Mouse (Mus musculus) layer of hippocampus, postnatal 25 days (tissue): ENCODE measurements around the gene Lyg1. TPM values are rescaled to one million over a fixed set of nuclear protein-coding genes. Genes with fewer than 3 reads are reported as not detected.

Source experiments
- DNase-seq, 2 experiments: peaks; one replicate each; pipeline ENCODE4 v3.0.0; 2022; ENCODE audit warnings: mixed read lengths in 2 of 2, low spot score in 1 of 2; ENCODE audit errors: extremely low spot score in 1 of 2
- total RNA-seq, 2 experiments: library from RNA; stranded (reverse); gene quantifications; 2 replicates each; pipeline ENCODE4 v1.2.3; 2021

The Lyg1 gene
- total RNA-seq, 2 experiments from 2014 or later = not detected

DNA sequence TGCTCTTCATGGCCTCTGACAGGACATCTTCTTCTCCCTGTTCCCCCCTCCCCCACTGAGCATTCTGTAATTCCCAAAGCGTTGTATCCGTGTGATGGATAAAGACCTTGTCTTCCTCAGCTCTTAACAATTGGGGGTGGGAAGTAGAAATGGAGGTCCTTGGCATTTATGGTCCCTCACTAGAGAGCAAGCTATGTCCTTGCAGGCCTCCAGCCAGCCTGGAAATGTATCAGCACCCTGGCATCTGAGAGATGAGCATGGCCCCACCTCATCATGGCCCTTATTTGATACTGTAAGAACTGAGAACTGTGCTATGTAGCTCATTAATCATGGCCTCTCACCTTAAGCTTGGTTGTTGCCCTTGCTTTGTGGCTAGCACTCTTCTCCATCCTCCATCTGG lies 2.3 kb downstream of the Lyg1 start:
- DNase-seq = no peak

DNA sequence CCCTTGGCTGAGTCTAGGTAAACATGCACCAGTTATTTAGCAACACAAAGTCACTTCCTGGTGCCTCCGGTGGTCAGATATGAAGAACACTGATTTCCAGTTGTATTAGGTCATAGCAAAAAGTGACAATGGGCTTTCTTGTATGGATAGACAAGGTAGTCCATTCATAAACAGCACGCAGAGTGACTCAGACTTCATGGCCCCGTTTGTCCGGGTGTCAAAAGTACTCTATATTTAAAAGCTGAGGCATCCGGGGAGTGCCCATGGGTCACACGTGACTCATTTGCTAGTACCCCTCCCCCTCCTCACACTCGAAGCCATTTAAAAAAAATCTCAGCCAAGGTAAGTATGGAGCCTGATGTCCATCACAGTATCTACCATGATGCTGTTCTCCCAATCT lies 2.8 kb downstream of the Lyg1 start:
- DNase-seq = no peak

DNA sequence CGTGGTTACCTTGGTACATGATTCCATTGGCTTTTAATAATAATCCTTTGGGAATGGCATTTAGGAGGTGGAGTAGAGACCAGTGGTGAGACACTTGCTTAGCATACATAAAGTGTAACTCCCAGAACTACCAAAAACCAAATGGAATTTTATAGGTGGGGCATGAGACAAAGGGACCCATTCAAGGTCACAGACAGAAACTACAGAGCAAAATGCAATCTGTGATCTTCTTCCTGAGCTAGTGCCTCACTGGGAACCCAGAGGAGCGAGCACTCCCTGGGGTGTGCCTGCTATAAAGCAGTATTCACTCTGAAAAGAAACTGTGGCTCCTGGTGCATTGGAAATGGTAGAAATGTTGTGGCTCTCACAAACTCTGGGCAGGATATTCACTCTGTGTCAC lies 8.7 kb downstream of the Lyg1 start:
- DNase-seq = no peak

DNA sequence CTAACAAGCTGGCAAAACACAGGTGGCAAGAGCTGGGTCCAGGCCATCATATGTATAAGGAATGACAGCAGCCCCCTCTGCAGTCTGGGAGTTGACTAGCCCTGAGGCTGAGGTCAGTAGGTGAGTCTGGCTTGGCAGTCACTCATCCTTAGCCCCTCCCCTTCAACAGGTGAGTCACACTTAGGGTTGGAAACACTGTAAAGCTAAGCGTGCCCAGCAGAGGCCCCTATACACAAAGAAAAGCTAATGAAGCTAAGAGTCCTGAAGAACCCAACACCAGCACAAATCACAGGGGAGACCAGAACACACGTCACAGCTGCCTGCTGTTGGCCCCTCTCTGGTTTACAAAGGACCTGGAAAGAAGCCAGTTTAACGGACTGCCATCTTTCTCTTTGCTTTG lies 25.8 kb downstream of the Lyg1 start:
- DNase-seq = no peak

DNA sequence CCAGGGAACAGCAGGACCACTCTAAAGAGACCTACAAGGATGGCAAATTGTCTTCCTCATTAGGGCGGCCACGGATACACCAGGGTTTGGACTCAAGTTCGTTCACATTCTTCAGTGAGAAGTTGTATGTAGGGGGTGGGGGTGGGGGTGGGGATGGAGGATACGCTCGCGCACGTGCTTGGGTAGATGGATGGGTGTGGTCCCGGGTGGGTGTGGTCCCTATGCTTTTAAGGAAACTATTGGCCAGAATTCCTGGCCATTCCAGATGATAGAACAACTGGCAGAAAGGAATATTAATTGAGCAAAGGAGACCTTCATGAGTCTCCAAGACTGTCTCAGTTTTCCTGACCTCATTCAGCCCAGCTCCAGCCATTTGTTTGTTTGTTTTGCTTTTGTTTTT lies 31.6 kb downstream of the Lyg1 start:
- DNase-seq = no peak

DNA sequence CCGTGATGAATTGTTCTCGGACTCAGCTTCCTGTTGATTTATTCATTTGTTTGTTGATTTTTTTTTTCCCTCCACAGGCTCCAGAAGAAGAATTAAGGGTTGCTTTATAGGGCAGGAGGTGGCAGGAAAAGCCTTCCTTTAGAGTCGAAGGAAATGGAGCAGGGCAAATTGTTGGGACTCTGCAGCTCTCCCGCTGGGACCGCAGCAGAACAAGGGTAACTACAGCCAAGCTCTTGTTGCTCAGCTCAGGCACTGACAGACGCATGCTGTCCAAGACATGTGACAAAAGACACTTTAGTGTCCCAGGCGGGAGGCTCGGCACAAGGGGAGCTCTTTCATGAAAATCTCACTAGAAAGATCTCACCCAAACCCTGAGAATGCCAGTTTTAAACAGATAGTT lies 35.0 kb downstream of the Lyg1 start:
- no peak for DNase-seq

DNA sequence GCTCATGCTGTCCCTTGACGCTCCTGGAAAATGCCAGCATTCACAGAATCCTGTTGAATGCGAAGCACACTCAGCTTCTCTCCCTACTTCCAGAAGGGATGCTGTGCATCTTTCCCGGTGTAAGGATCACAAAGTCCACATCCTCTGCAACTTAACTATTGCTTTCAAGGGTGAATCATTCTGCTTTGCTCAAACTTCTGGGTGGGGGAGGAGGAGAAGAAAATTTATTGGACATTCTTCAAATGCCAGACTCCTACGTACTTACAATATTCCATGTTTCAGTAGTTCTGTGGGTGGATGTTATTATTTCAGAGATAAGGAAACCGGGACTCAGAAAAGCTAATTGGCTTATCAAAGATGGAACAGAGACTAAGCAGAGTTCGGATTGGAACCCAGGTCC lies 39.5 kb downstream of the Lyg1 start:
- no peak for DNase-seq

DNA sequence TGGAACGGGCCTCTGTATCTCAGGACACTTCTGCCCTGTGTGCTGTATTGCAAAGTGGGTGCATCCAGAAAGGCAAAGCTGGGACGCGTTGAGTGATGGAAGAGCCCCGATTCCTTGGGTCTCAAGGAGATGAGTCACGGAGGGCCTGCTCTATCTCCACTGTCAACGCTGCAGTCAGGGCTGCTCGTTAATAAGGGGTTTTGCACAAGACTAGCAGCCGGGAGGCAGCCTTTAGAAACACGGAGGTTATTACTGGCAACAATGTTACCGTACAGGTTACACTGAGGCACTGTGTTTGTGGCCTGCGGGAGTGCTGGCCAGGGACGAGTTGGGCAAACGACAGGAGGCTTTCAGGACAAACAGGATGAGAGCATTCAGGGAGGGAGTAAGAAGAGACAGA lies 39.9 kb downstream of the Lyg1 start:
- DNase-seq = no peak

DNA sequence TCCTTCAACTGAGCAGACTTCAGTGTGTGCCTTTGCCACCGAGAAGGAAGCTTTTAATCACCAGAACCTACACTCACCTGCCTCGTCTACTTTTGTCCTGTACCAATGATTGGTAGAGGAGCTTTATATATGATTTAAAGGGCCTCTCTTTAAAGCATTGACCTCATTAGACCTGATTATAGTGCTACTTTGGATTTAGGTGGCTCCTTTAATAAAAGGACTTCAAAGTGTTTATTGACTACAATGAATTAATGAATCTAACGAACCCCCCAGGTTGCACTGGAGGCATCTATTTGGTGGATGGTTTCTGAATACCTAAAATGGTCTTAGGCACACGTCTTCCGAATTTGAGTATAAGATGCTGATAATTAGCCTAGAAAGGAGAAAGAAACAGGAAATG lies 41.2 kb downstream of the Lyg1 start, which contains the start of gene Lyg2:
TSS of gene Lyg2 (minus strand) at position 101 of the 400 bp plus-strand sequence.
- DNase-seq = no peak

DNA sequence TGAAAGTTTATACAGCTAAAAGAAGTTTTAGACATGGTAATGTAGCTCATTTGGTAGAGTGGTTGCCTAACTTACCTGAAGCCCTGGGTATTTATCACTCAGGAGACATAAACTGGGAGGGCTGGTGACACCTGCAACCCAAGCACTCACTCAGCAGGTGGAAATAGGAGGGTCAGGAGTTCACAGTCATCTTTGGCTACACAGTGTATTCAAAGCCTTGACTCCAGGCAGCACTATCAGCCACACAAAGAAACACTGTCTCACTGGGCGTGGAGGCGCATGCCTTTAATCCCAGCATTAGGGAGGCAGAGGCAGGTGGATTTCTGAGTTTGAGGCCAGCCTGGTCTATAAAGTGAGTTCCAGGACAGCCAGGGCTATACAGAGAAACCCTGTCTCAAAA lies 44.8 kb downstream of the Lyg1 start:
- no peak for DNase-seq

DNA sequence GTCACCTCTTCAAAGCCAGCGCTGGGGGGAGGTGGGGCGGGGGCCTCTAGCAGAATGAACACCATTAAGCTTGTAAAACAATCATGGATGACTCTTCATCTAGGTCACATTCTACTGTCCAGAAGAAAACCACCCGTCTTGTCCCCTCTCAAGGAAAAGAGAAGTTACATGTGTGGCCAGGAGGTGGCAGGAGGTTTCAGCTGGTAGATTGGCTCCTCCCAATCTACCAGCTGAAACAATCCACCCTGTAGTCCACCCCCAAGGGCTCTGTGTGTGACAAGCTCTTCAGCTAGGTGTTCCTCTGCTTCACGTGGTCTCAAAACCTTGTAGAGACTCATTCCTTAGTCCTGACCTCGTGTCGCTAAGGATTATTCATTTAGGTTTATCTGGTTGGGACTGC lies 54.4 kb downstream of the Lyg1 start:
- DNase-seq = peak in 1 of 2 experiments; percentile 12

DNA sequence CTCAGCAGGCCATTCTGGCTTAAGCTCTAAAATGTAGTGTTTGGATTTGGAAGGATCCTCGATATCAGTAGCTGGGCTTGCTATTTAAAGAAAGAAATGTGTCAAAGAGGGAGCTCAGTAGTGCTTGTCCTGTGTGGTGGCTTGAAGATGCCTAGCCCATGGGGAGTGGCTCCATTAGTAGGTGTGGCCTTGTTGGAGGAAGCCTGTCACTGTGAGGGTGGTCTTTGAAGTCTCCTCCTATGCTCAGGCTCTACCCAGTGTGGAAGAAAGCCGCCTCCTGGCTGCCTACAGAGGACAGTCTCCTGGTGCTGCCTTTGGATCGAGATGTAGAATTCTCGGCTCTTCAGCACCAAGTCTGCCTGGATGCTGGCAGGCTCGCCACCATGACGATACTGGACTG lies 57.3 kb downstream of the Lyg1 start:
- DNase-seq = no peak

DNA sequence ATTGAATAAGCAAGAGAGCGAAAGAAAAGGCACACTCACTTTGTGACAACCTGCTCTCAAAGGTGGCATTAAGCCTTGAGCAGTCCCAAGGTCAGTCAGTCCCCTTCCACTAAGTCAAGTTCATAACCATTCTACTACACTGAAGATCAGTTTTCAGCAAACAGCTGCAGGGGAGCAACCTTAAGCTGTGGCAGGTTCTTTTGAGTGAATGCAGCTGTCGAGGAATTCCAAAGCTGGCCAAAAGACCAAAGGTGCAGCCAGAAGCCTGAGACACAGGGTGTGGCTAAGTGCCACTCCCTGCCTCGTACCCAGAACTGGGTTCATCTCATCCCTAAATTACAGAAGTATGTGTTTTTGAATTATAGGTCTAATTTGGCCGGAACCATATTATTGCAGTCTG lies 57.7 kb downstream of the Lyg1 start:
- DNase-seq = no peak

Other genes starting within 250 kb of the Lyg1 start
- 100 to 1,000 TPM; 377 to 428 TPM for gene 2010300C02Rik, start 237.7 kb downstream of the Lyg1 start, total RNA-seq
- 10 to 100 TPM; 21.7 to 25.8 TPM for gene Tsga10, start 91.3 kb downstream of the Lyg1 start, total RNA-seq
- 1 to 10 TPM; 7.6 to 7.7 TPM for gene Lipt1, start 86.0 kb downstream of the Lyg1 start, total RNA-seq
- 10 to 100 TPM in 1 of 2 experiments, 1 to 10 TPM in 1; 9.9 to 10.6 TPM for gene Mitd1, start 67.3 kb downstream of the Lyg1 start, total RNA-seq
- 100 to 1,000 TPM; 138 to 142 TPM for gene Mrpl30, start 67.3 kb downstream of the Lyg1 start, total RNA-seq
- gene Lyg2, start 41.3 kb downstream of the Lyg1 start, total RNA-seq = under 1 TPM in 1 of 2 experiments, not detected in 1; 0.10 TPM
- gene Txndc9, start 40.1 kb upstream of the Lyg1 start, total RNA-seq = 10 to 100 TPM; 62.4 to 64.2 TPM
- gene Eif5b, start 40.3 kb upstream of the Lyg1 start, total RNA-seq = 10 to 100 TPM; 41.5 to 47.4 TPM
- 10 to 100 TPM; 29.9 to 37.3 TPM for gene Rev1, start 172.0 kb upstream of the Lyg1 start, total RNA-seq